Mouse (Mus musculus): ENCODE results near the gene Prnd. TPM values are rescaled to one million over a fixed set of nuclear protein-coding genes. Genes with fewer than 3 reads are reported as not detected.

Gene Prnd
- polyA plus RNA-seq, 1 experiment from 2014 or later: 11.2 TPM

- Histone ChIP-seq H3K9me3 (ENCODE audit: control insufficient read depth, low read length) (no peaks in the 10 kb centered on the region), H3K4me1 (replicated peaks; ENCODE audit: control insufficient read depth, insufficient read depth, low read length) (no peaks in the 10 kb centered on the region), H3K36me3 (ENCODE audit: control insufficient read depth, insufficient read depth) (peaks cover 15% of the 10 kb centered on the region), H3K9ac (replicated peaks; ENCODE audit: low read depth, low read length) (no peak overlapping the region), H3K4me3 (replicated peaks; ENCODE audit: low read length) (no peak overlapping the region), H3K27me3 (replicated peaks; ENCODE audit: control insufficient read depth, insufficient read depth, low read length) (no peaks in the 10 kb centered on the region), H3K4me2 (ENCODE audit: low read length) (no peak overlapping the region), H3K27ac (ENCODE audit: low read length) (no peak overlapping the region)
- no peak for ATAC-seq
- 89% methylated on average over 9 of the region's 9 CpGs for WGBS
Observed at GRCm38 (mm10) chr2:132004495-132005136, 54.0 kb downstream of the Prnd start.

GRCm38 (mm10) chr2:132005445-132005844 is 54.8 kb downstream of the Prnd start:
- no peak overlapping the region for H3K27ac ChIP-seq (ENCODE audit: low read length)
- H3K4me1 ChIP-seq (replicated peaks; ENCODE audit: control insufficient read depth, insufficient read depth, low read length): no peaks in the 10 kb centered on the region
- H3K4me3 ChIP-seq (replicated peaks; ENCODE audit: low read length): no peak overlapping the region
- no peak overlapping the region for H3K4me2 ChIP-seq (ENCODE audit: low read length)
- 93% methylated on average over 4 of the region's 4 CpGs for WGBS
- no peak for ATAC-seq
- no peaks in the 10 kb centered on the region for H3K9me3 ChIP-seq (ENCODE audit: control insufficient read depth, low read length)
- no peak overlapping the region for H3K9ac ChIP-seq (replicated peaks; ENCODE audit: low read depth, low read length)
- H3K27me3 ChIP-seq (replicated peaks; ENCODE audit: control insufficient read depth, insufficient read depth, low read length): no peaks in the 10 kb centered on the region
- H3K36me3 ChIP-seq (ENCODE audit: control insufficient read depth, insufficient read depth): peaks cover 17% of the 10 kb centered on the region

Other genes with a start within 250 kb of the Prnd start
- gene Erv3, start 91.1 kb upstream of the Prnd start, polyA plus RNA-seq (2015; fragmentation: Nextera tagmentation; extraction: Ambion mirVana): not detected in 2 replicates
- gene Prnp, start 40.9 kb upstream of the Prnd start, polyA plus RNA-seq (2015; fragmentation: Nextera tagmentation; extraction: Ambion mirVana): 204 and 205 TPM in 2 replicates
- gene Prn, start 40.9 kb upstream of the Prnd start, polyA plus RNA-seq (2015; fragmentation: Nextera tagmentation; extraction: Ambion mirVana): 0.48 TPM in 1 of 2 replicates, not detected in the other
- gene Rassf2, start 79.4 kb downstream of the Prnd start, polyA plus RNA-seq (2015; fragmentation: Nextera tagmentation; extraction: Ambion mirVana): 27.4 and 32.1 TPM in 2 replicates
- gene Slc23a2, start 194.2 kb downstream of the Prnd start, polyA plus RNA-seq (2015; fragmentation: Nextera tagmentation; extraction: Ambion mirVana): 32.7 and 37.2 TPM in 2 replicates